Mouse (Mus musculus) thymus, postnatal 25 days (tissue): ENCODE measurements around the gene Ninj2.
A peak's percentile ranks its signal among the peaks of the same experiment; 100 is the strongest.

Experiments
- DNase-seq: peaks from one replicate; pipeline ENCODE4 v3.0.0; 2022

Ninj2 gene

DNA sequence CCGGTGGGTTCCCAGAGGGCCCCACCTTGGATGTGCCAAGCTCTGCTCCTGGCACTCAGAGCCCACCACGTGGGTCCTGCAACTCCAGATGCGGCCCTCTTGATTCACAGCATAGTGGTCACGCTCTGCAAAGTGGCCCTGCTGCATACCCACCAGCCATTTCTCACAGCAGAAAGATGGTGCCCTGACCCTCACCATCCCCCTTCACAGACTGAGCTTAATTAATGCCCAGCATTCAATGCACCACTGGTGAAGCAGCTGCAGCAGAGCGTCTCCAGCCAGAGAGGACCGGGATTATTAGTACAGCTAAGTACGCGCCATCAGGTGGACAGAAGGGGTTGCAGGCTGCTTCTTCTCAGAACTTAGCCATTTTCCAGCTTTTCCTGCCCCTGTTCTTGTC is 109.3 kb downstream of the Ninj2 start:
- DNase-seq: no peak

DNA sequence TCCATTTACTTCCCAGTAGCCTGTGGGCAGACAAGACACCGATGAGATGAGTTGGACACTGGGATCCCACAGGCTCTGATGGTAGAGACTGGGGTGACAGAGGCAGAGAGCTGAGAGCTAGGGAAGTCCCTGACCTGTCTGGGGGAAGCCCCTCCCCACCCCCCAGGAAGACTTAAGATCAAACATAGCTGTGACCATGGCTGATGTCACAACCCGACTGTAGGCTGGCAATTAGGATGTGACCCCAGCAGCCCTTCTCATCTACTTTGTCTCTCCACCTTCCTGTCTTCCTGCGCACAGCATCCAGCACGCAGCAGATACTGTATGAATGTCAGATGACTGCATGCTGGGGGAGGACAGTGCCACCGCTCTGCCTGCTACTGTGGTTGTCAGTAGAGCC is 113.4 kb downstream of the Ninj2 start:
- DNase-seq: no peak

DNA sequence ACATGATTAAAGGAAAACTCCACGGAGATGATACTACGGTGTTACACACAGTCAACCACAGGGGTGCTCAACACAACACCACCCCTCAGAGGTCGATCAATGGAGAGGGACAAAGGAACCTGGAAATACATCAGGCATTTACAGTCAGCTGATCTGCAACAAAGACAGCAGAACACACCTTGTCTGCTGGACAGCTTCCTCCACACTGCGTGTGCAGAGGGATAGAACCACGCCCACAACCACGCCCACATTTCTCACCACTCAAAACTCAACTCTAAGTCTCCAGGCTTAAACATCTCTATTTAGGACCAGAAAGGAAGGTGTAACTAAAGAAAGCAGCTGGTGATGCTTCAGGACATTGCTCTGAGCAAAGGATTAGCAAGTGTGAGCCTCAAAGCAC is 118.4 kb downstream of the Ninj2 start:
- no peak for DNase-seq

DNA sequence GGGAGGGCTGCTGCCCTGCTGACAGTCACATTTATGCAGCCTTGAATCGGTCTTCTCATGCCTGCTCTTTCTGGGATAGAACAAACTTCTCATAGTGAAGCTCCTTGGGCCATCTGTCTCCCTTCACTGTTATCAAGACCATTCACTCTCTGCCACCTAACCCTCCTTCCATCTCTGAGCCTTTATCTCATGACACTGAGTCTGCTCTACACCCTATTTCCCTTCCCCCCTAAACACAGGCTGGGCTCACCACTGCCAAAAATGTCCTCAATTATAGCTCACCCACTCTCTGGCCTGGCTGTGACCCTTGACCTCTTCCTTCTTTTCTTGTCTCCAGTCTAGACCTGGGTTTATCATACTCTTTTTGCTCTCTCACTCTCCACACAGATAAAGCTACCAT is 123.6 kb downstream of the Ninj2 start:
- no peak for DNase-seq

DNA sequence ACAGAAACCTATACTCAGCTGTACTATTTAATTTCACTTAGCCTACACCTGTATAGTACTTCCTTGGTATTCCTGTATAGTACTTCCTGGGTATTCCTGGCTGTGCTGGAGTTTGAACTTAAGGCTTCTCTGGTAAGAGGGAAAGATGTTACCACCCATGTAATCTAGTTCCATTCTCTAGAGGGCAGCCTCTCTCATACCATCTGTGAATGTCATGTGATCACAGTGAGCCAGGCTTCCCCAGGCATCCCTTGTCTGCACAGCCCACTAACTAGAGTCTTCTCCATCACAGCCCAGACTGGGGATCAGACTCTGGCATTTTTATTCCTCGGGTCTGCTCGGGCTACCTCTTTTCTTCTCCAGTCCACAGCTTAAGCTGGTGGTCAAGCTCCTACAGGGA is 126.1 kb downstream of the Ninj2 start:
- no peak for DNase-seq

DNA sequence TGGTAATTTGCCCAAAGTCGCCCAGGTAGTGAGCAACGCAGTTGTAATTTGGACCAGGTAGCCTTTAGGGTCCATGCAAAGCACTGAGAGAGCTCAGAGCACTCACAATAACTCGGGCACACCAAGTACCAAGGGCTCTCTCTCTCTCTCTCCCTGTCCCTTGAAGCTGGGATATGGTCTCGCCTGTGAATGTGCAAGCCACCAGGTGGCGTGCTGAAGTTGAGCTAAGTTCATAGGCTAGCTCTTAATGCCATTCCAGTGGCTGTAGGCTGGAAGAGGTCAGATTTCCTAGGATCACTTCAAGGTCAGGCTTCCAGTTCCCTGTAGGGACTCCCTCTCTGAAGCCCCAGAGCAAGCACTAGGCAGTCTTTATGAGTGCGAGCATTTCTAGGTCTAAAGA is 129.5 kb downstream of the Ninj2 start:
- DNase-seq: peak; percentile 41

DNA sequence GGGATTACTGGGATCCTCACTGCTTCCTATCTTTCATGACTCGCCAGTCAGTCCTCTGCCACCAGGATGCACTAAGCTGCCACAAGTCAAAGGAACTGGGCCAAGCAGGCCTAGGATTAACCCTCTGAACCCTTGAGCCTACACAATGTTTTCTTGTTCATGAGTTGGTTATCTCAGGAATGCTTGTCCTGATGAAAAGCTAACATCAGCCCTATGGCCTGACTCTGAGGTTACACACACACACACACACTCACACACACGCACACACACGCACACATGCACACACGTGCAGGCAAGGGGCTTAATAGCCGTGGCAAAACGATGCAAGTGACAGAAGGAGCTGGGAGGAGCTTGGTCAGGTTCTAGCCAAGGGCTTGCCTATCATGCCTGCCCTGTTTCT is 132.2 kb downstream of the Ninj2 start:
- DNase-seq: no peak

DNA sequence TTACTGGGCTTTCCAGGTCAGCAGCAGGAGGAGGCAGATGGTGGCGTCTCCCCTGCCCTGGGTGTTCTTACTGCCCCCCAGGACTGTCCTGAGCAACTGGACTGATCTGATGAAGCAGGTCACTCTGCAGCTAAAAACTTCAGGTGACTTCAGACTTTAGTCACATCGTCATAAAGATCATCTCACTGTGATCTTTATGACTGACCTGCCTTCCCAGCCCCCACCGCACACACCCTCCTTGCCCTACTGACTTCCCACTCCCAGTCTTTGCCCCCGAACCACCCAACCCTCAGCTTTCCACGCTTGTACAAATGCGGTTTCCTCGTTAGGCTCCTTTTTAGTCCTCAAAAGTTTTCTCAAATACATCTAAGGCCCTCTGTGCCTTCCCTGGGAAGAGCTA is 133.9 kb downstream of the Ninj2 start:
- no peak for DNase-seq

DNA sequence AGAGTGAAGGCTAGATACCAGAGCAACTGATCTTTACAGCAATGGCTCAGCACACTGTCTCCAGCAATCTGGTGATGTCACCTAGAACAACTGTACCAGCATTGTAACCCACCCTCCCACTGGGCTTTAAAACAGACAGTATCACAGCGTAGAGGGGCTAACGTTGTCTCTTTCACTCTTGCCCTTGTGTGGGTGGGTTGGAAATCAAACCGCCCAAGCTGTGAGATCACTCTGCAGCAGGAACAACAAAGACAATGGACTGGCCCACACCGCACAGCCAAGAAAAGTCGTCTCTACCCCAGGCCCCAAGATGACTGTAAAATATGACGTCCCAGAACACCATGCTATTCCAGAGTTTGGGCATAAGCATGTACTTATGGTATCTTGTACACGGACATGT is 136.7 kb downstream of the Ninj2 start:
- DNase-seq: no peak

DNA sequence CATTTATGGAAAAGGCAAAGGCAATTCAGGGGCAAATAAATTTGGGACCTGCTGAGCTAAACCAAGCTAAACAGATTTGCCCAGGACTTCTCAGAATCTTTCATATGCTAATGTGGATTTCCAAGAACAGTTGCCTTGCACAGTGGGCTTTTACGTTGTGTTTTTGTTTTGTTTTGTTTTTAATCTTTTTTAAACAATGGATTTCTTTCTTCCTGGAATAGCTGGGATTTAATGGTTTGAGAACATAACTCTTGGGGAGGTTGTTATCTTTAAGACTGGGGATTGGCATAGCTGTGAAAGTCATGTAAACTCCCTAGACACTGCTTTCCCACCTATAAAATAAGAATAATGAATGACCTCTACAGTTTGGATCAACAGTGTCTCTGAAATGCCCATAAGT is 137.3 kb downstream of the Ninj2 start:
- DNase-seq: no peak

DNA sequence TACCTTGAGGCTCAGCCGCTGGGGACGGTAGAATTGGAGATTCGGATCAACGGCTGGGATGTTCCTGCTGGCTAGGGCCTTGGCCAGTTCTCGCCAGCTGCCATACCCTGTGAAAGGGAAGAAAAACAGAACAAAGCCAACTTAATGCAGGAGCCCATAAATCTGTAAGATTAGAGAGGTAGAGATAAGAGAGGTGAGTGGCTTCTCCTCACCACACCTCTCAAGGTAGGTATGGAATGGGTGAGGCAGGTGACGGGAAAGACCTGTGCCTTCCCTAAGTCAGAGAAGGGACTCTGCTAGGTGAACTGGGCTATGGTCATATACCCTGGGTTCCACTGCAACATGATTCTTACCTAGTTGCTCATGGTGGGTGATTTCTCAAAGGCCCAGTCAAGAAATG is 139.7 kb downstream of the Ninj2 start:
- no peak for DNase-seq

DNA sequence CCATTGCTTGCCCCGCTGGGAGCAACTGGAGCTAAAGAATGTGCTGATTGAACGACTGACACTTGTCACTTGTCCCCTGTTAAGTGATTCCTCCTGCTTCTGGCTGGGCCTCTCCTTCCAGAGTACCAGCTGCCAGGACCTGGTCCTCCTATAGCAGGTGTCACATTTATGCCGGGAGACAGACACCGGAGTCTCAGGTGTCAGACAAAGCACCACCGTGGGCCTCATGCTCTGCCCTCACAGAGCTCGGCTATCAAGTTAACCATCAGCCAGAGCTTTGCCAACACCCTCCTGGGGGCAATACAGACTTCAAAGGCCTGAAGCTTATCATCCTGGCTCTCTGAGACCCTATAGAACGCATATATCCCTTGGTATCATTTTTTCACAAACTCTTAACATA is 142.7 kb downstream of the Ninj2 start:
- no peak for DNase-seq

DNA sequence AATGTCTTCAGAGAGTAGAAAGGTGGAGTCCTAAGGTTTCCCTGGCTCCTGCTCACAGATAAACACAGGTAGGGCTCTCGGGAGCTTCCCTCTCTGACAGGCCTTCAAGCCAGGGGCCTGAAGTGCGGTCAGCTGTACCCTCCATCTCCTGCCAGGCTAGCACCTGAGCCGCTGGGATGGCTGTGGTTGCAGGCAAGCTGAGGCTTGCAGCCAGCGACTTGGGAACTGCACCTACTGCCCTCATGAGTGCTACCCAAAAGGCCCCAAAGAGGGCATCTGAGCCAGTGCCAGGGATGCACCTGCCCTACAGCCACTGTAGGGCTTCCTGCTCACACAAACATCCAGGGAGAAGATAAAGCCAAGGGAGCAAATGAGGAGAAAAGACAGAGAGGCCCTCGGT is 147.3 kb downstream of the Ninj2 start:
- no peak for DNase-seq

DNA sequence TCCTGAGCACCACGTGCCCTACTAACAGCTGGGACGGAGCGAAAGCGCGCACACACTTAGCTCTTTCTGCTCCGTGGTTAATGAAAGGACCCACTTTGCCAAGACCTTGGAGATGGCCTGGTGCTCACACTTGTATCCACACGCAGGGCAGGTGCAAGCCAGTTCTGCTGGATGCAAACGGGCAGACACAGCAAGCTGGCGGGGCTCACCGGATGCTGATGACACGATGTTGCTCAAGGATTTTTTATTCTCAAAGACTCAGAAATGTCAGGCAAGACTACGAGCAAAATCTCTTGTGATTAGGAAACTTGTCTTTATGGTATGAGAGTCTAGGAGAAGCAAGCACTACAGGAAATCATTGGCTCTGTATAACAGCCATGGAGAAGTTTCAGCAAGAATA is 148.3 kb downstream of the Ninj2 start:
- no peak for DNase-seq

DNA sequence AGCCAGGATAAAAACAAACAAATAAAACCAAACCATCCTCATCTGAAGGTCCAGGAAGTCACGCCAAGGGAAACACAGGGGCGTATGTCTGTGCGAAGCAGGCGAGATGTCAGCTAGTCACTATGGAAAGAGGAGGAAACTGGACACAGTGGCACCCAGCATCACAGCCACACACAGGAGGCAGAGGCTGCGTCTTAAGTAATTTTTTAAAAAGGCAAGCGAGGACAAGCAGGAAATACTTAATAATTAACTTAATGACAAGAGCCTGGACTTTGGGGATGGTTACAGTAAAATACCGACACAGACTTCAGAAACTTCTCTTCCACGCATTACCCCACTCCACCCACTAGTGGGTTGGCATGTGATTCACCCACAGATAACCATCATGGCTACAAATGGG is 149.4 kb downstream of the Ninj2 start:
- no peak for DNase-seq

DNA sequence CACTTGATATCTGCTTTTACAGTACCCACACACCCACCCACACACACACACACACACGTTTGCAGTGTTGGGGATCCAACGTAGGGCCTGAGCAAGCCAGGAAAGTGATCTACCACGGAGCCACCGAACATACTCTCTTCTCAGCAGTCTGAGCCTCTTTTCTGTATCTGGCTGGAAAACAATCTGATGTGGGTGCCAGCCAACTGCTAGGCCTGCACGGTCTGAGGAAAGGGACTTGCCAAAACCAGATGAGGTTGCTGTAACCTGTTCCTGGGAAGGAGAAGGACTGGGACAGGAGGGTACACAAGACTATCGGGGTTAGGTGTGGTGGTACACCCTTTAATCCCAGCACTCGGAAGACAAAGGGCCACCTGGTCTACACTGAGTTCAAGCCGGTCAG is 150.1 kb downstream of the Ninj2 start:
- no peak for DNase-seq

DNA sequence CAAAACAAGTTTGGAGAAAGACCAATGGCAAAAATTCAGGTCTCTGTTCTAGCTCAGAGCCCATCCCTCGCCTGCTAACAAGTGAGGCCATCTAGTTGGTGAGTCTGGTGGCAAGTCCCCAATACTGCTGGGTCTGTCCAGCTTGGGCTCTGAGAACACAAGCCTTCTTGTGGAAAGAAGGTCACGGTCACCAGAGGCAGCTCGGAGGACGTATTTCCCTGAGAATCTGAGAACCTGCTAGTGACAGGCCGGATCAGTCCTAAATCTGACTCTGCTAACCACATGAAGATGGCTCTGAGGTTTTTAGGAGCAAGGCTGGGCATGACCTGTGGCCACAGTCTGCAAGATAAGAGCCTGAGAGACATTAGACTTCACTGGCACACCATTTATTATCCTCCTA is 153.5 kb downstream of the Ninj2 start:
- no peak for DNase-seq

DNA sequence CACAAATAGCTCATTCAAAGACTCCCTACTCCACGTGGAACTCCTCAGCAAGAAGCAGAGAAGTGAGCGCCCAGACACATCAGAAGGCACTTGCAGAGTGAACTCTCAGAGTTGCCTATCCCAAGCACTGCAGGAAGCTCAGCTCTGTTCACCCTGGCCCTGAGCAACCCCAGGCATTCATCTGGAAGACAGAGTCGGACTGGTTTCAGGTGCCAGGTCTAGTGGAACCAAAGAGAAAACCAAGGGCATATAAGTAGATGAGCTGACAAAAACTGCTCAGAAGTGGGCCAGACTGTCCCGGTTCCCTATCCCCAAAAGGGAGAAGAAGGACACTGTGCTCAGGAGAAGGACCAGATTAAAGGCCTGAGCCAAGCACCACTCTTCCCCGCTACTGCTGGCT is 156.7 kb downstream of the Ninj2 start:
- no peak for DNase-seq
